Mouse (Mus musculus) embryo, embryonic 11.5 days (tissue): Measurements from ENCODE around the gene Cadm1.

ENCODE experiments used
- DNase-seq: peaks from one replicate; pipeline ENCODE4 v3.0.0-alpha.2; 2012; ENCODE audit warnings: low read depth, low spot score

The Cadm1 gene

DNA sequence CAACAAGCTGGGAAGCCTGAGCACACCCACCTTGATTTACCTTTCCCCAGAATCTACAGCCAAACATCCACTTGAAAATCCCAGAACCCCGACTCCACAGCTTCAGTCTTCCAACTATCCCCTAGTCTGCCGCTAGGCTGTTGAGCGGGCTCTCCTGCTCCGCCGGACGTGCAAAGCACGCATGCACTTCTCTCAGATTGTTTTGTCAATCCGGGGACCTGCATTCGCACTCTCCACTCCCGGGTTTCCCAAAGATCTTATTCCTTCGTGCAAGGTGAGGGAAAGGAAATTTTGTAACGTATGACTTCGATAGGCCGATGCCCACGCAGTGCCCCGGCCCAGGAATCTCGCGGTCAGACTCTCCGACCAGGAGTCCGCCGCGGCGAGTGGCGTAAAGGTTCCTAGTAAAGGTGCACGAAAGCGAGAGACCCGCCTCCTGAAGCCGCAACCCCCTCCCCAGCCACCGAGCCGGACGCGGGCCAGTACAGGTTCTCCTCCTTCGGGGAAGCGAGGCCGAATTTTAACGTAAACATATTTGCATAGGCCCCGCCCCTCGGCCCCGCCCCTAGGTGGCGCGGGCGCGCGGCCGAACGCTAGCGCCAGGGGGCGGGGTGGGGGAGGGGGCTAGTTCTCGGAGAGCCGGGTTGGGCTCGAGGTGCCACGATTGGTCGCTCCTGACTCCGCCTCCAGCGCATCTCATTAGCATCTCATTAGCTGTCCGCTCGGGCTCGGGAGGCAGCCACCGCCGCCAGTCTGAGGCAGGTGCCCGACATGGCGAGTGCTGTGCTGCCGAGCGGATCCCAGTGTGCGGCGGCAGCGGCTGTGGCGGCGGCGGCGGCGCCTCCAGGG is at the start of gene Cadm1:
Gene Cadm1, plus strand, starts transcription at position 572 of the 849 bp plus-strand sequence.
- peak; percentile 97 for DNase-seq

DNA sequence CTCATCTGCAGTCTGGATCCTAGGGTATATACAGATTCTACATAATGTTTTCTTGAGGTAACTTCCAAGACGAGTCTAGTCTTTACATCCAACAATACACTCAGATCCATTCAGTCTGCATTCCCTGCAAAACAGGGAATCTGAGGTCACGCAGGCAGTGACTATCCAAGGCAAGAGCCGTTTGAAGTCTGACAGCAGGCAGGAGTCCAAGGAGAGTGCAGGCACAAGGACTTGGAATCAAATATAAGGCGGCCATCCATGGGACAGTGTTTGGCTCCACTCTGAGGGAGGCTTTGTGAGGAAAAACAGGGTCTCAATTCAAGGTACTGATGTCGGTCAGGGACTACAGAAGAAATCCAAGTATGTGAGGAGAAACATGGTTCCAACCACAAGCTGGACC is 45.5 kb upstream of the Cadm1 start:
- DNase-seq: no peak

DNA sequence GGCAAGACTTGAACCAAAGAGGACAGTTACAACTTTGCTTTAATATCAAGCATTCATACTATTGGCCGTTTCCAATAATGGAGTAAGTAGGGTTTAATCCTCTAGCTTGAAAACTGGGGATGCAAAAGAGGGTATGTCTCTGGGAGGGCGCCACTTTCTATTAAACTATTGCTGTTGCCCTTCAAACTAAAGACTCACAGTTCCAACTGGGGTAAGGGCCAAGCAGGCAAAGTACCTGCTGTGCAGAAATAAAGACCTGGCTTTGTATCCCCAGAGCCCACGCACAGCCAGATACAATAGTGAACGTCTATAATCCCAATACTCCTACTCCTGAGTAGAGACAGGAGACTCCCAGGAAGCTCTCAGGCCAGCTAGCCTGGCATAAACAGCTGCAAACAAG is 44.8 kb upstream of the Cadm1 start:
- DNase-seq: no peak

DNA sequence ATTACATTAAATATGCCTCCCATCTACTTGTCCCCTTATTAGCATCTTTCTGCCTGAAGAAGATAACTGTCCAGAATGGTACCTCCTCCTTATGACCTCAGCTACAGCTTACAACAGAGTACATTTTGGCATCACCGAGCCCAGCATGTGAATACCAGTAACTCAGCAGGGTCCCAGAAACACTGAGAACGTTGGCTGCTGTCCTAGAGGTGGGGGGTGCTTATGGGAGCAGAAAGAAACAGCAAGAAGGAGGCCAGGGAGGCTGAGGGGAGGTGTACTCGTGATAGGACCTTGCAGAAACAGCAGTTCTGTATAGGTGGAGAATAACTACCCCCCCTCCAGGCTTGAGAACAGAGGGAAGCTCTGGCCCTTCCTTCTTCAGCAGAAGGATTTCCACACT is 30.2 kb upstream of the Cadm1 start:
- no peak for DNase-seq

DNA sequence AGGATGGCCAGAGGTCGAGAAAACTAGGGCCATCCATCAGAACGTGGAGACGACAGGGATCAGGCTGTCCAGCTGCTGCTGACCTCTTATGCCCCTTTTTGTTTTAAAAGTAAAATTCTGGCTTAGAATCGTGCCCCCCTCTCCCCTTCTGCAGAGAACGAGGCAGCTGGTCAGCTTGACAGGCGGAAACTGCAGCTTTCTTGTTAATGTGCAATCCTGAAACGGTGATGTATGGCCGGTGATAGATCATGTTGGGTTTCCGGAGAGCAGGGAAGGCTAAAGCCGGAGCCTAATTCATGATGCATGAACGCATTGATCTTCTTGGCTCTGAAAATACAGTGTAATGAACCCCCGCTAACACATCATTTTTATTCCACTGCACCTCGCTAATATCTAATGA is 24.0 kb upstream of the Cadm1 start:
- peak; percentile 14 for DNase-seq

DNA sequence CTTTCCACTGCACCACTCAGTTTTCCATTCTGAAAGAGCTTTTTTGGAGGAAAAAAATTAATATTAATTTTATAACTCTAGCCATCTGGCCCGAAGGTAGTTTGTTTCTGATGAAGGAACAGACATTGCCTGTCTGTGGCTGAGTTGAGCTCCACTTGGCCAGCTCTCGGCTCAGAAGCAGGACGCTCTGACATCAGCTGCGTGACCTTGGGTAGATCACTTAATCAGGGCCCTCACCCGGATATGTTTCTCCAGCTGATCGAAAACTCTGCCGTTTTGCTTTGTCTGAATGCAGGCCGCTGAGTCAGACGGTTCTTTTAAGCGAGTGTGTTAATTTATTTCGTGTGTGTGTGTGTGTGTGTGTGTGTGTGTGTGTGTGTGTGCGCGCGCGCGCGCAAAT is 23.1 kb upstream of the Cadm1 start:
- DNase-seq: no peak

DNA sequence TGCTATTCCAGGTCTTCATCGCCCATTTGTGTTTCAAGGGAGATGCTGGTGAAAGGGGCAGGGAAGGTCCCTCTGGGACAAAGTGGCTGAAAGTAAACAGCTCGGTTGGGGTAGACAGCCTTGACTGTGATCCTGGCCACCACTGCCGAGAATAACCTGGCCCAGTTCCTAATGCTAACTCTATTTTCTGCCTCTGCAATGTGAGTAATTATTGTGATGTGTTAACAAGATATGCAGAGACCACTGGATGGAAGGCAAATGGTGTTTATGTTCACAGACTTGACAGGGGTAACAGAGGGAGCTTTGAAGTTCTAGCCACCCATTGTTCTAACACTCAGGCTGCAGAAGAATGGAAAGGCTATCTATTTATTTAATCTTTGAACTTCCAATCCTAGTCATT is 21.9 kb upstream of the Cadm1 start:
- no peak for DNase-seq

DNA sequence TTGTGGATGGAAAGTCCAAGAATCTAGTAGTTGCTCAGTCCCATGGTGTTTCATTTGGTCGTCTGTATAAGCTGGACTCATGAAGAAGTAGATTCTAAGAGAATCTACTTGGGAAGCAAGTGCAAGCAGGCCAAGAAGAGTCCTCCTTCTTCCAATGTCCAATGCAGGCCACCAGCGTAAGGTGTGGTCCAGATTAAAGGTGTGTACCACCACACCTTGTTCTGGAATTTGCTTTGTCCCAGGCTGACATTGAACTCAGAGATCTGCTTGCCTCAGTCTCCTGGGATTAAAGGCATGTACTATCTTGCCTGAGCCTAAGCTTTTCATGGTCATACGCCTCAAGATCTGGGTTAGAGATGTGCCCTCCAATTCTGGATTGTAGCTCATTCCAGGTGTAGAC is 17.5 kb upstream of the Cadm1 start:
- DNase-seq: no peak

DNA sequence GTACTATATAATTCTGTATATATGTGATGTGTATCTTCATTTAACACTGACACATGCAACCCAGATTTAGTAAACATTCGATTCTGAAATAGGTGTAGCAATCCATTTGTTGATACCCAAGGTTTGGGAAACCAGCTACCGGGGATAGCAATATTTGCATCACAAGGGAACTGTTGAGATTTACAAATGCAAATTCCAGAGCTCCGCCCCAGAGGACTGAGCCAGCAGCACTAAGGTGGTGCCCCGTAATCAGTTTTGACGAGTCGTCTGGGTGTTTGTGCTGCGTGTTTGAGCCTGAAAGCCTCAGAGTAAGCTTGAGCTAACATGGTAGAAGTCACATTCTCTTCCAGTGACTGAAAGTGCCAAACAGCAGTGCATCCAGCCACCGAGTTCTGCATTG is 15.7 kb upstream of the Cadm1 start:
- no peak for DNase-seq

DNA sequence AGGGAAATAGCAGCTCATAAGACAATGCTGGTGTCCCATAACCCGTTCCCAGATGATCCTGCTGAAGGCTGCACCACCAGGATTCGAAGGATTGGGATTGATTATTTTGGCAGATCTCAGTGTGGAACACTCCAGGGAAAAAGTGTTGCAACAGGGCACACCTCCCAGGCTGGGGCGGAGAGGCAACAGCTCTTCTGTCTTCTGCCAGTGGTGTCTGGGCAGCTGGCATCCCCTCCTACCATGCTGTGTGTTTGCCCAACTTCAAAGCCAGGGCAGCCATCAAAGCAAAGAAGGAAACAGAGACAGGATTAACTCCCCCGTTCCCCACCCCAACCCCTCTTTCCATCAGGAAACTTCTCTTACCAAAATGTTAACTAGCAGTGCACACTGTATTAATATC is 13.7 kb upstream of the Cadm1 start:
- no peak for DNase-seq

DNA sequence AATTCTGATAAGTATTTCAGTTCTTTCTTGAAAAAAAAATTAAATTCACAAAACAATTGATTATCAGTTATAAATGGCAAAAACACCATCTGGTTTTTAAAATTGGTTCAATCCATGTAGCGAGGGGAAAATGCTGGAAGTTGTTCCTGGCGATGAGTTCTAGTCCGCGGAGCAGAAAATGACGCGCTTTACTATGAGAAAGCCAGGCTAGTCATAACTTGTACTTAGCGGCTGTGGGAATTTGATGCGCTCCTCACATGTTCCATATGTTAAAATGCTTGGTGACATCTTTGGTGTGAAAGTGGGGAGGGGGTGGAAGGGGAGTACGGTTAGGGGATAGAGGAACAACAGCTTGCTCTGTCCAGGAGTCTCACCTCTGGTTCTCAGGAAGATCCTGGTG is 2.7 kb upstream of the Cadm1 start:
- DNase-seq: no peak

DNA sequence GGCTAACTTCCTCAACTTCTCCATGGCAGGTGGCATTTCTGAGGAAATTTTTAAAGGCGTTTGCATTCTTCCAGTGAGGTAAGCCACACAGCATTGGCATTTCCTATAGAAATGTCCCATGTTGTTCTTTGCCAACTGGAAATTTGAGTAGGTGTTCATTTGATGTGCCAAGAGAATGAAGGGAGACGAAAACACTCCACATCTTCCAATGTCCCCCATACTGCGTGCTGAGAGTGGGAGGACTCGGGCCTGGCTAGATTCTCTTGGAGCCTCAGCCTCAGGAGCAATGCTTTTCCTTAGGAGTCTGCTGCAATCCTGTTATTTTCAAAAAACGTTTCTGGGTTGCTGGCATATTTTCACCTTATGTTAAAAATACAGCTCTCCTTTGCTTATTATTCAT is 2.2 kb upstream of the Cadm1 start:
- no peak for DNase-seq

DNA sequence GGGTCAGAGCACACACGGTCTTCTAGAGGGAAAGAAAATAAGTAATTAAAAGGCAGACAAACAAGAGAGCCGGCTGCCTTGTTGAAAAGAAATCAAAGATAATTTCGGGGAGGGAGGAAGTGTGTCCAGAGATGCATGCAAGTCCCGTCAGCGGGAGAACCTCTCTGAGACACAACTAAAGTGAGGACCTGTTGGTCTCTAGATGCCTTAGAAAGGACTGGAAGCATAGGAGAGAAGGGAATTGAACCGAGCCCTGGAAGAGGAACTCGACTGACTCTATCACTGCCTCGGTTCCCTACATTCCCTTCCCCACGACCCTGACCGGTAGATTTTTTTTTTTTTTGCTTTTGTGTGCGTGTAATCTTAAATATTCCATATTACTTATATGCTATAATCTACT is 791 bp upstream of the Cadm1 start:
- DNase-seq: no peak

DNA sequence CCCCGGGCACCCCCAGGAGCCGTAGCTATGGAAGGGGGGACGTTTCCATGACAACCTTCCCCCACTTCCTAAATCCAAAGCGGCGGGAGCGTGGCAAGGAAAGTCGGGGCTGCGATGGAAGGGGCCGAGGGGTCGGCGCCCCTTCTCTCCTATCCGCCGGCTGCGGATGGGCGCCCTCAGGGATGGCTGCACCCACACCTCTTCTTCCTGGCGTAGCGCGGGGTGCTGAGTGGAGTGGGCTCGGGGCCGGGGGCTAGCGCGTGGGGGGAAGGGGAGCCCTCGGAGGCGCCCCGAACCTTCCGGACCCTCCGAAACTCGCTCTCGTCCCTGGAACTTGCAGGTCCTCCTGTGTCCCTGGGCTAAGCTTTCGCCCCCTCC is 560 bp downstream of the Cadm1 start:
- no peak for DNase-seq

DNA sequence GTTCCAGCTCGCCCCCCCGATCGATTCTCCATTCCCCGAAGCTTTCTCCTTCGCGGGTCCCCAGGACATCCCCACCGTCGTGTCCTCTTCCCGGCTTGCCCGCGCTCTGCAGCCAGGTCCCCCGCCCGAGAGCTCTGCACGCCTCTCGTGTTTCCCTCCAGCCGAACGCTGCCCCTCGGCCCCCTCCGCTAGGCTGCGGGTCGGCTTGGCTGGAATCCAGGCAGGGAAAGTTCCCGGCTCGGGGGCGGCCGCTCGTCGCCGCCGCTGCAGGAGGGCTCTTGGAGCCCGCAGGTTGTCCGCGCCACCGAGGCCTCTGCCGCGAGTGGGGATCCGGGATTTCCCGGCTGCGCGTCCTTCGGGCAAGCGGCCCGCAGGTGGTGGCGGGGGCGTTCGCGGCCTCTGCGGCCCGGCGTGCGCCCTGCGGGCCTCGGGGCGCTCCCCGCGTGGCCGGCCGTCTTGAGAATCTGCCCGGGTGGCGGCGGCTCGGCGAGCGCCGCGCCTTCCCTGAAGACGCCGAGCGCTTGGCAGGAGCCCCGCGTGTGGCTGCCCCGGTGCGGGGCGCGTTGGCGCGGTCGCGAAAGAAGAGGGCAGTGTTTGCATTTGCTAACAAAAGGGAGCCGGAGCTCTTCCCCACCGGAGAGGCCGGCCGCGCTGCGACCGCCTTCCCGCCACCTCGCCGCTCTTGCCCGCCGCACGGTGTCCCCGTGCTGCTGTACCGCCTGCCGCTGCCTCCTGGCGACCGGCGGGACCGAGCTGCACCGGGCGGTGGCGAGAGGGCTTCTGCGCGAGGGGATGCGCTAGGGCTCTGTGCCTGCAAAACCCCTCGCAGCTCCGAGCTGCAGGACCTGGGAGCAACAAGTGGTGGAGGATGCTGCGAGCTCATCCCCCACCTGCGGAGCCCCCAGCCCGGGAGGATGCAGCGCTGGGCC is 1.2 kb downstream of the Cadm1 start:
- DNase-seq: no peak

DNA sequence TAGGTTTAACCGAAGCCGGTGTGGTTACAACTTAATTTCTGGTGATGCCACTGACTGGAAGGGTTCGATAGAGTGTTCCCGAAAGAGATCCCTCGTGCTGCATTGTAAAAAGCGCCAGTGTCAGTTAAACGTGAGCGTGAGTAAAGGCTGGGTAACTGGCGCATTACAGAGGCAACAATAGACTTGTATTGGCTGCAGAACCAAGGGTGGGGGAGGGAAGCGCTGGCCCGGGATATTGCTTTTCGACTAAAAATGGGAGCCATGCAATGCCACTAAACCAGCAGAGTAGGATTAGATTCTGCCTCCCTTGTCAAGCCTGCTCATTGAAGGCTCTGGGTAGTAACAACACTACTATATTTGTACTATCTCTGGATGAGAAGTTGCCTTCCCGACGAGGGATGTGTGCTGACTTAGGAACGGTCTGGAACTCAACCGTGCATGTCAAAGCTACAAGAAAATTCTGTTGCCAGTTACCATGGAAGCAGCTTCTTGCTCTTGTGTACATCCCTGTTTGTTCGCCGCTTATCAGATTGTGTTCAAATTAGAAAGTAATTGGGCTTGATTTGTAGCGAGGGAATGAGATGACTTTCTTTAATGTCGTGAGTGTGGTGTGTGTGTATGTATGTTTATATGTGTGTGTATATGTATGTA is 2.4 kb downstream of the Cadm1 start:
- no peak for DNase-seq

DNA sequence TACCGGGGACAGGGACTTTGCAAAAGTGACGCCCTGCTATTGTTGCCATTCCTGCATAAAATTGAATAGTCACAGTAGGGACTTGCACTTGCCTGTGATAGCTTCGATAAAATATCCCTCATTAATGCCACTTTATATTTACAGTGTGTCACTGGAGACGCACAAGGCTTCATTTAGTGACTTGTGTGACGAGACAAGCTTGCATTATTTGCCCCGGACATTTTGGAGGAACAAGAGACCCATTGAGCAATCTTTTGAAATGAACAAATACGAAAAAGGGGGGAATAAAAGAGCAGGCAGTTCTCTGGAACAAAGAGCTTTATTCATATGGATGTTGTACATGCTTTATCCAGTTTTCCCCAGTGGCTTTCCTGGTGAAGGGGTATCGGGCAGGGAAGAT is 3.5 kb downstream of the Cadm1 start:
- no peak for DNase-seq

DNA sequence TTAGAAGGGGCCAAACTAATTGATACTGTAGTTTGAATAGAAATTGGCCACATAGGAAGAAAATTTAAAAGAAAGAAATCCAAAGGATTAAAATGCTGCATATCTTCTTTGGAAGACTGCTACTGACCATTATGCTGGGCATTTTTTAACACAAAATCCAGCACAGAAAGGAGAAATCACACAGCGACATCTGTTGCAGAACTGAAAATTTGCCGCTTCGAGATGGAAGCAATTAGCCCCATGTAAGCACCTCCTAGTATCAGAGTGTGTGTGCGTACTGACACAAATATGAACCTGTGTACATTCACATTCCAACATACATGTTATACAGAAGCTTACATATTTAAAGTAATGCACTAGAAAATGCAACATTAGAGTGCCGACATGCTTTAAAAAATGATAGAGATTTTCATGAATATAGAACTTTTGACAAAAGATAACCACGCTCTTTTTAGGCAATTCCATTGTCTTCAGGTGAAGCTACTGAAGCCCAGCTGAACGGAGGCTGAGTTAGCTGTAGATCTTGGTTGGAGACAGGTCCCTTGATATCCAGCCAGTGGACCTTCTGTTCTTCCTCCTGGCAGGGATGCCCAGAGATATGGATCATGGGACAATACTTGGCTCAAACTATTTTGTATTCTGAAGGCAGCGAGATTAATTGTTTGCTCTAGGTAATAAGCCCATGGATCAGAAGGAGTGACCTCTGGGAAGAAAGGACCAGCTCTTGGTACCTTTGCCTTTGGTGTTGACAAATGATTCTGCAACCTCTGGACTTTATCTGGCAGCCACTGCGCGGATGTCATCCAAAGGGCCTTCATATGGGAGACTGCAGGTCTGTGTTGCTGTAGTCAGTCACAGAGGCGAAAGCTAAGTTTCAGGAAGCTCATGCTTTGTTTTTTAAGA is 4.9 kb downstream of the Cadm1 start:
- DNase-seq: no peak

DNA sequence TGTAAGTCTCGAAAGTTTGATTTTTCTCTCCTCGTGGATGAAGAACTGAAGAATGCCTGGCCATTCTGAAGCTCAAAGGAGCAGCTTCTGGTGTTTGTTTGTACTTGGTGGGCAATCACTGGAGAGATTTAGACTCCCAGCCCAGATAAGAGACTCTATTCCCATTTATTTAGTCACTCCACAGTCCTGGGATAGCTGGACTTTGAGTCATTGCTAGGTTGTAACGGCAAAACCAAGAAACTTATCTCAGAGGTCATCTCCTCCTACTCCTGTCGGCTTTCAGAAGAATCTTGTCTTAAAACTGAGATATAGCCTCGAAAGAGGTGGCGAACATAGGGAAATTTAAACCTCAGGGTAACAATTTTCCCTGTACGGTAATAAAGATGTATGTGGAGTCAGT is 15.3 kb downstream of the Cadm1 start:
- DNase-seq: no peak

DNA sequence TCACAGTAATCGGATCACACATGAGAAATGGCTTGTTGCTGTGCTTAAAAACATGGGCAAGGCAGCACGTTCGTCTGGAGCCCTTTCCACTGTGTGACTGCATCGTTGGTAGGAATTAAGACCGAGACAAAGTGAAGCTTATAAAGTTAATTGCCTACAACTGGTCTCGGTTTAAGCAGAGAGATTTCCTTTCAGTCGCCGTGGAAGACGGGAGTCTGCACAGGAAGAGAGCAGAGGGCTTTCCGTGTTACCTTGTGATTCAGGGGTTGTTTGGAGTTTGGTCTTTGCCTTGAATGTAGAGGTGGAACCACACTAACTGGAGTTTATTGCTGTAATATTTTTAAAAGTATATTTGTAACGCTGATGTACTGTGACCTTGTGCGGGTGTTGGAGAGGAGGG is 15.7 kb downstream of the Cadm1 start:
- DNase-seq: no peak

DNA sequence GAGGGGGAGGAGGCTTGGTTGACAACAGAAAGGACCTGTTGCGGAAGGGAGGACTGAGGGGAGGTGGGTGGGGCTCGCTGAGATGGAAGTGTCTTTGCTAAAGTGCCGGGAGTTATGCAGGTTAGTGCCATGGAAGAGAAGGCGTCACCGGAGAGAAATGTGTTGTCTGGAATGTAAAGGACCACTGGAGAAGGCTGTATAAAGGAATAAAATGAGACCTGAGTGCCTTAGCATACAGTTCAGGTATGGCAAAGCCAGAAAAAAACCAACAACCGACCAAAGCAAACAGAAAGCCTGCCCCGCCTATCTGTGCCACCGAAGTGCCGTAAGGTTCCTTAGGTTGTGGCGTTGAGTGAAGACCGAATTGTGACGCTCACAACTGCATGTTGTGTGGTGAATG is 18.4 kb downstream of the Cadm1 start:
- DNase-seq: no peak
